Mouse (Mus musculus) central nervous system, embryonic 14 days (tissue): ENCODE data around the gene Plcz1. TPM values are rescaled to one million over a fixed set of nuclear protein-coding genes. Genes with fewer than 3 reads are reported as not detected.

Experiments
- polyA plus RNA-seq: library from polyadenylated mRNA; depleted of rRNA; stranded (reverse); fragments of >200 nt; gene quantifications from 2 replicates; pipeline ENCODE4 v1.2.3, GENCODE M21; 2012; rRNA removed

Gene Plcz1
- 0.16 and 0.23 TPM in 2 replicates for polyA plus RNA-seq

DNA sequence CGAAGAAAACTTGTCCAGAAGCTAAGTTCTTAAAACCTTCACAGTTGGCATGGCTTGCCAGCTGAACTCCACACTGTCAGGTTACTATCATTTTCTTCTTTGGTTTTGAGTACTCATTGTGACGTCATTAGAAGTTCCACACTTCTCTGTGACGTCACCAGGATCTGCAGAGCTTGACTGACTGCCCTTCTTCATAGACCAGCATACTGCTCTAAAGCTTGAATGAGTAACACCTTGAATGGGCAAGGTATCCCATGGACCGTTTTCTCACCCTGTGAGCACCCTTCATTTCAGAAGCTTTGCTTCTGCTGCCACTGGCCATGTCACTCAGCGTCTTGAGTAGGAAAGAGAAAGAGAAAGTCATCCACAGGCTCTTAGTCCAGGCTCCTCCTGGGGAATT, at the start of gene Plcz1:
Plcz1 (minus strand) TSS at position 101 of the 400 bp plus-strand sequence.

DNA sequence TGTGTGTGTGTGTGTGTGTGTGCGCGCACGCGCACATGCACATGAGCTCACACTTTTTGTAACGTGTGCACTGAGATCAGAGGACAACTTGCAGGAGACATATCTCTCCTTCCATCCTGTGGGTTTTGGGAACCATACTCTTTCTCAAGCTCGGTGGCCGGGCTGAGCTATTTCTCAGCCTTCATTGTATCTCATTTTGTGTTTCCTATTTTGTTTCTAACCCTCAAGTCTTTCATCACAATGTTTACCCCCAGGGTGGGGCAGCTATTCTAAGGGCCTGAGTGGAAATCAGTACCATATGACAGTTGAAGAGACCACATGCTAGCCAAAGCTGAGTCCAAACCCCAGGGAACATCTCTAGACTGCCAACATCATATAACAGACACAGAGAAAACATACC, 305 bp downstream of the Plcz1 start, which contains the start of gene Capza3:
Capza3 (plus strand) TSS at position 301 of the 400 bp plus-strand sequence.

Other genes starting within 250 kb of the Plcz1 start
- not detected in 2 replicates for gene Capza3, start 205 bp downstream of the Plcz1 start, polyA plus RNA-seq